Mouse (Mus musculus) 3134 (cell line): ENCODE data around the gene Olfr215.
A peak's percentile ranks its signal among the peaks of the same experiment; 100 is the strongest.
"Not testable (repeated sequence)": the region's sequence is repeated elsewhere in the genome, so short reads cannot be mapped to it uniquely, and the experiment has no call there.

Experiments
- DNase-seq: peaks from one replicate; pipeline ENCODE4 v3.0.0-alpha.2; 2011; ENCODE audit warnings: low spot score; ENCODE audit not compliant: insufficient read length; ENCODE audit errors: extremely low read depth

Gene Olfr215

GRCm38 (mm10) chr6:116584095-116584494, at the start of gene Olfr215:
Olfr215 (minus strand) TSS chr6:116584195.
- DNase-seq = no peak

DNA sequence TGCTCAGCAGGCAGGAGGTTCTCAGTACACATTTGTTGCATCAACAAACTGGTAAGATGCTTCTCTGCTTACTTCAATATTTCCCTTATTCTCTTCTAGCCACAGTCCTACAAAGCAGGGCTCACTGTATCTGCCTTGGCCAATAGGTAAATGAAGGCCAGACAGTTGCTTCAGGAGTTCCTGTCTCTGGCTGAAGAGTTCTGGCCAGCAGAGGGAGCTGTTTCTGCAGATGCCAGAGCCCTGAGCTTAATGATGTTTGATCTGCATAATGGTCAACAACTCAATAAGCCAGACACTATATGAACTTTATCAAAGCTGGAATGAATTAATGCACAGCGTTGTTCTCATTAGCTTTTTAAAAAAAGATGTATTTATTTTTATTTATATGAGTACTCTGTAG, 48.1 kb upstream of the Olfr215 start:
- DNase-seq = no peak

GRCm38 (mm10) chr6:116629766-116630165, 45.8 kb upstream of the Olfr215 start:
- no peak for DNase-seq

DNA sequence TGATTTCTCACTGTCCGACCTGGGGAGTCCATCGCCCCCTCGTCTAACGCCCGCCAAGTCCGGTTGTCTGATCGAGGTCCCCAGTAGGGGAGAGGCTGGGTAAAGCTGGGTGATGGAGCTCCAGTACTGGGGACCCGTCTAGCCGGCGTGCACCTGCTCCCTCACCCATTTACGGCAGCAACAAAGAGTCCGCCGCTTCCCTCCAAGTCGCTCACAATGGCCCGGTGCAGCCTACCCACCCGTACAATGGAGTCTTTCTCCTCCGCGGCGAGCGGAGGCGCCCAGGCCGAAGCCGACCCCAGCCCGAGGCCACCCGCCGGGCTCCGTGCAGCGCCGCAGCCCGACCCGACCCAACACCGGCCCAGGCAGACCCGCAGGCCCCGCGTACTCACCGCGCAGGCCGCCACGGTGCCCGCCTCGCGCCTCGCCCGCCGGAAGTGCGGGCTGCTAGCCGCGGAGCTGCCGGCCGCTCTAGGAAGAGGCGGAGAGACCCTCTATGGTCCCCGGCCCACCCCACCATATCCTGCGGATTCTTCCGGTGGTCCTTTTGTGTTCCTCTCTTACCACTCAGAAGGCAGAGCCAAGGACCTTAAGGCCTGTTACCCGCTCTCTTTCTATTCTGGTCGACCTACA, 44.7 kb upstream of the Olfr215 start, which contains the start of gene Zfp422:
Gene Zfp422 (minus strand): TSS at position 461 of the 633 bp plus-strand sequence.
- DNase-seq = peak; percentile 66

- no peak for DNase-seq
Measured at GRCm38 (mm10) chr6:116628095-116628494, 44.1 kb upstream of the Olfr215 start.

DNA sequence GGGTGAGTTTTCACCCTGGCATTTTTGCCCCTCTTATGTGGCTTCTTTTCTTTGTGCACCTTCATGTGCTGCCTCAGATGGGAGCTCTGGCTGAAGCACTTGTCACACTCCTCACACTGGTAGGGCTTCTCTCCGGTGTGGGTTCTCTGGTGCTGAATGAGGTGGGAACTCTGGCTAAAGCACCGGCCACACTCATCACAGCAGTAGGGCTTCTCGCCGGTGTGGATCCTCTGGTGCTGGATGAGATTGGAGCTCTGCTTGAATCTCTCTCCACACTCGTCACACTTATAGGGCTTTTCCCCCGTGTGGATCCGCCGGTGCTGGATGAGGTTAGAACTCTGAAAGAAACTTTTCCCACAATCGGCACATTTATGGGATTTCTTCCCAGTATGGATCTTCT, 42.4 kb upstream of the Olfr215 start:
- DNase-seq = not testable (repeated sequence)

DNA sequence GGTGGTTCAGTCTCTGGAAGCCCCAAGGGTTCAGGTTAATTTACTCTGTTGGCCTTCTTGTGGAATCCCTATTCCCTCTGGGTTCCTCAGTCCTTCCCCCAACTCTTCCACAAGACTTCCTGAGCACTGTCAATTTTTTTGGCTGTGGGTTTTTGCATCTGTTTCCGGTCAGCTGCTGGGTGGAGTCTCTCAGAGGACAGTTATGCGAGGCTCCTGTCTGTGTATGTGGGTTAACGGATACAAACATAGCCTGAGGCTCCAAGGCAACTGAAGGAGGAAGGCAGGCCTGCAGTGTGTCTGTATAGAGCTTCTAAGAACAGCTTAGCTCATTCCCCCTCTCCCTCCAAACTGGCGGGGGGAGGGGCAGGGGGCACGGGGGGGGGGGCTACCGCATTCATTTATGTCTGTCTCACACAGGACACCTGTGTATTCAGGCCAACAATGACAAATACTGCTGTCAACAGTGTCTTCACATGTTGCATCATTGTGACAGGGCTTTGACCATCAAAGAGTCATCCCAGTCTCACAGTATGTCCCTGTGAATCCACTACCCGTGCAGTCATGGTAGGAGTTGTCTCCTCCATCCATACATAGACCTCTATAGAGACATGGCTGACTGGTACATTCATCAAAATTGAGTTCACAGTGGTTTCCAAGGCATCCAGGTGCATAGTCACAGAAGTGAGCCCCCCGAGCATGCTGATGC, 37.5 kb upstream of the Olfr215 start:
- no peak for DNase-seq

- no peak for DNase-seq
Measured at GRCm38 (mm10) chr6:116618073-116618472, 34.1 kb upstream of the Olfr215 start.

DNA sequence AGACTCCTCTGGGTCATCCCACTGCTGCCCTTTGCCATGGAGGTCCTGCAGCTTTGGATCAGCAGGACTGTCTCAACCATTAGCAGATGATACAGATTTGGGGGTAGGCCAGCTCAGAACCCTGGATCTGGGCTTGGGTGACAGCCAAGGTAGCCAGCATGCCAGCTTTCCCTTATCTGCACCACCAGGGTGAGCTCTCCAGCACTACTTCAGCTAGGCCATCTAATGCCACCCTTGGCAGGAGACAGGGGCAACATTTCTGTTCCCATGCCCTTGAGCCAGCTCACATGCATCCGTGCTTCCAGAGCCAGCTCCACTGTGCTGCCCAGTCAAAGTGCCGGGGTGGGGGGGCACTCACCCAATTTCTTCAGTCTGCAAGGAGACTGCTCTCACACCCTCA, 31.7 kb upstream of the Olfr215 start:
- no peak for DNase-seq

GRCm38 (mm10) chr6:116607230-116607629, 23.2 kb upstream of the Olfr215 start:
- no peak for DNase-seq

DNA sequence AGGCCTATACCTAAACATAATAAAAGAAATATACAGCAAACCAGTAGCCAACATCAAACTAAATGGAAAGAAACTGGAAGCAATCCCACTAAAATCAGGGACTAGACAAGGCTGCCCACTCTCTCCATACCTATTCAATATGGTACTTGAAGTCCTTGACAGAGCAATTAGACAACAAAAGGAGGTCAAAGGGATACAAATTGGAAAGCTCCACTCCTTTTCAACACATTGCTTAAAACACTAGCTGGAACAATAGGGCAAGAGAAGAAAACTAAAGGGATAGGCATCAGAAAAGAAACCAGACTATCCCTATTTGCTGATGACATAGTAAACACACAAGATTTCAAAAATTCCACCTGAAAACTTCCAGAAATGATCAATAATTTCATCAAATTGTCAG, 17.0 kb upstream of the Olfr215 start:
- not testable (repeated sequence) for DNase-seq

DNA sequence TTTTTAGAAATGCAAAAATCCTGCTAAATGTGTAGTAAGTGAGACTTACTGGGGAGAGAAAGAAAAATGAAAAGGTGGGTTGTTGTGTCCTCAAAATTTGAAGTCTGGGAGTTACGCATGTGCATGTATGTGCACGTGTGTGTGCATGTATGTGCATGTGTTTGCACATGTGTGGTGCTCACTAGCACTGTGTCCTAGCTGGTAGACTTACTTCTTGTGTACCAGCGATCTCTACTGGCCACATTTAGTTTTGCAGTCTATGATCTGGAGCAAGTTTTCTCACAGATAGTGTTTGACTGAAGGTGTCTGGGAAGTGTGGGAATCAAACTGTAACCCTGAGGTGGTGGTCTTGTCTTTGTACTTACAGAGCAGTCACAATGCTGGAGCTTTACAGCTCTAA, 14.2 kb downstream of the Olfr215 start:
- DNase-seq = peak; percentile 7

DNA sequence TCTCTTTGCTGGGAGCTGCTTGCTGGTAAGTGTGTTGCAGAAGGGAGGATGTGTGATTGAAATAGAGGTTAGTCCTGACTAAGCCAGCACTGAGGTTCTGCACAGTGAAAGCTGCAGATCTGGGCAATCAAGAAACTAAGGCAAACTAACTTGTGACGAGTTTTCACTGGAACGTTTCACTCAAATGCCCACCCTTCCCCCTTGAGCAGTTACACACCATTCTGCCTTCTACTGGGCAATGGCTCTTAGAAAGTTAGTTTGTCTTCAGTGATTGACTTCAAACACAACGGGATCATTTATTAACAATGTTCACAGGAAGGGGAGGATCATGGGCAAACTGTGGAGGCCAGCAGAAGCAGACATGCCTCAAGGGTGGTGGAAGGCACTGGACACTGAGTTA, 29.0 kb downstream of the Olfr215 start:
- no peak for DNase-seq

GRCm38 (mm10) chr6:116553935-116554334, 30.1 kb downstream of the Olfr215 start, which contains the start of gene Olfr214:
Olfr214 (plus strand) TSS chr6:116554235.
- DNase-seq = no peak

DNA sequence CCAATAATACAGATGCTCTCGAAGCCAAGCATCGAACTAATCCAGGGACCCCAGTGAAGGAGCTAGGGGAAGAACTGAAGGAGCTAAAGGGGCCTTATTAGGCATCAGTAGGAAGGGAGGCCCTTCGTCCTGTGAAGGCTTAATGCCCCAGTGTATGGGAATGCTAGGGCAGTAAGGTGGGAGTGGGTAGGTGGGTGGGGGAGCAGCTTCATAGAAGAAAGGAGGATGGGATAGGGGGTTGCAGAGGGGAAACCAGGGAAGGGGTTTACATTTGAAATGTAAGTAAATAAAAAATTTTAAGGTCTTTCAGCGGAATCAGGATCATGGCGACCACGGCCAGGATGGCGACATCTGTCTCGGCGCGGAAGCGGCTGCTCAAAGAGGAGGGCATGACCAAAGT, 33.2 kb downstream of the Olfr215 start, which contains the start of gene Gm5580:
Gene Gm5580 (plus strand): TSS at position 301 of the 400 bp plus-strand sequence.
- not testable (repeated sequence) for DNase-seq

- no peak for DNase-seq
Measured at GRCm38 (mm10) chr6:116542500-116542899, 41.5 kb downstream of the Olfr215 start.

DNA sequence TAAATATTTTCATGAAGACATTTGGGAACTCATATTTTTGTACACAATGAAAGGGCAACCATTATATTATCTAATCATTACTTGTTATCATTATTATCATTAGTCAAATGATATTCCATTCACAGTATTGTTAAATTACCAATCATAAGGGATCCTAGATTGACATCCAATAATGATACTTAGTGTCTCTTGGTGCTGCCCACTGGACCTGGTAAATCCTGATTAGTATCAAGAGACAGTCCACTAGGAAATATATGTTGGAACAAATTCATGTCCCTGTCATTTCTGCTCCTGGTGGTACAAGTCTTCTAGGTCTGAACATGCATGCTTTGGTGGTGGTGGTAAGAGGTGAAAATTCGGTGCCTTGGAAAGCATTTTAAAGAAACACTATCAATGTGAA, 45.8 kb downstream of the Olfr215 start, which contains the start of gene Olfr213:
Gene Olfr213 (plus strand): TSS at position 301 of the 400 bp plus-strand sequence.
- no peak for DNase-seq
